Mouse (Mus musculus) CH12.LX (cell line): Measurements from ENCODE around the gene Esrra. TPM values are rescaled to one million over a fixed set of nuclear protein-coding genes. Genes with fewer than 3 reads are reported as not detected.

Experiments used
- DNase-seq: peaks from one replicate; pipeline ENCODE4 v3.0.0-alpha.2; 2013; ENCODE audit errors: extremely low read depth
- H3K27ac ChIP-seq: 2 replicates; pipeline ENCODE4 v1.5.1; 2012; ENCODE audit warnings: low read depth, mild to moderate bottlenecking, control low read depth, moderate library complexity; ENCODE audit not compliant: insufficient read depth
- H3K27me3 ChIP-seq: replicated peaks from 2 replicates; pipeline ENCODE3; 2012; ENCODE audit warnings: inconsistent platforms
- H3K36me3 ChIP-seq, 2 experiments: replicated peaks in 1 of 2; 2 replicates each; pipeline versions ENCODE3 to v1.6.1; 2012; ENCODE audit warnings: inconsistent platforms in 1 of 2, low read length in 1 of 2, mild to moderate bottlenecking in 1 of 2, mixed read lengths in 1 of 2, moderate library complexity in 1 of 2; ENCODE audit not compliant: control insufficient read depth in 1 of 2, insufficient read depth in 1 of 2
- H3K4me1 ChIP-seq, 2 experiments: 2 replicates each; pipeline ENCODE4 v1.6.1; 2012; ENCODE audit warnings: inconsistent platforms in 1 of 2, moderate library complexity in 1 of 2; ENCODE audit not compliant: insufficient read depth in 2 of 2, control insufficient read depth in 1 of 2
- H3K4me2 ChIP-seq: 2 replicates; pipeline ENCODE4 v1.6.1; 2012; ENCODE audit warnings: low read depth, mild to moderate bottlenecking, control low read depth; ENCODE audit not compliant: poor library complexity, insufficient read depth, severe bottlenecking
- H3K4me3 ChIP-seq, 3 experiments: fragments of 150-350 bp in 1 of 3; sonication (generic) in 1 of 3; replicated peaks in 1 of 3; 2 replicates each; pipeline versions ENCODE3 to v1.5.1; 2011 to 2012; ENCODE audit warnings: low read depth in 2 of 3, low read length in 2 of 3, mild to moderate bottlenecking in 2 of 3, moderate library complexity in 2 of 3, control low read depth in 1 of 3, improper control_type of control experiment in 1 of 3, inconsistent platforms in 1 of 3, mixed read lengths in 1 of 3; ENCODE audit not compliant: poor library complexity in 1 of 3
- H3K79me2 ChIP-seq: replicated peaks from 2 replicates; pipeline ENCODE4 v1.6.1; 2012; ENCODE audit warnings: mild to moderate bottlenecking, moderate library complexity; ENCODE audit not compliant: control insufficient read depth, poor library complexity, insufficient read depth, severe bottlenecking; ENCODE audit errors: extremely low read depth
- H3K9ac ChIP-seq: 2 replicates; pipeline ENCODE4 v1.6.1; 2012; ENCODE audit warnings: low read depth, mild to moderate bottlenecking, control low read depth, moderate library complexity; ENCODE audit not compliant: insufficient read depth
- H3K9me3 ChIP-seq: replicated peaks from 2 replicates; pipeline ENCODE3; 2012; ENCODE audit warnings: low read length, inconsistent platforms, mixed read lengths
- BHLHE40 ChIP-seq: IDR thresholded peaks from 2 replicates; pipeline ENCODE4 v1.6.1; 2011; ENCODE audit warnings: mild to moderate bottlenecking, low read depth, low read length, improper control_type of control experiment
- CTCF ChIP-seq, 2 experiments: IDR thresholded peaks in 1 of 2; conservative IDR thresholded peaks in 1 of 2; 2 replicates each; pipeline ENCODE4 v1.5.1; 2011 to 2012; ENCODE audit warnings: low read depth in 2 of 2, low read length in 2 of 2, improper control_type of control experiment in 1 of 2, inconsistent platforms in 1 of 2, mild to moderate bottlenecking in 1 of 2, moderate library complexity in 1 of 2
- ETS1 ChIP-seq: conservative IDR thresholded peaks from 2 replicates; pipeline ENCODE4 v1.6.1; 2012; ENCODE audit warnings: low read depth, mild to moderate bottlenecking, inconsistent platforms, low read length, improper control_type of control experiment, moderate library complexity
- RAD21 ChIP-seq: IDR thresholded peaks from 2 replicates; pipeline ENCODE4 v1.6.1; 2011; ENCODE audit warnings: low read depth, mild to moderate bottlenecking, low read length, improper control_type of control experiment, moderate library complexity
- RCOR1 ChIP-seq: conservative IDR thresholded peaks from 2 replicates; pipeline ENCODE4 v1.6.1; 2012; ENCODE audit warnings: low read depth, mild to moderate bottlenecking, inconsistent platforms, low read length, improper control_type of control experiment
- SIN3A ChIP-seq: IDR thresholded peaks from 2 replicates; pipeline ENCODE4 v1.6.1; 2012; ENCODE audit warnings: low read length, improper control_type of control experiment, inconsistent platforms
- SMC3 ChIP-seq: IDR thresholded peaks from 2 replicates; pipeline ENCODE4 v1.6.1; 2011; ENCODE audit warnings: low read depth, low read length, improper control_type of control experiment
- TCF12 ChIP-seq: IDR thresholded peaks from 2 replicates; pipeline ENCODE4 v1.6.1; 2014; ENCODE audit warnings: low read depth, mild to moderate bottlenecking, inconsistent platforms, low read length, improper control_type of control experiment
- USF2 ChIP-seq: conservative IDR thresholded peaks from 2 replicates; pipeline ENCODE4 v1.6.1; 2011; ENCODE audit warnings: low read depth, low read length, improper control_type of control experiment
- ZC3H11A ChIP-seq: IDR thresholded peaks from 2 replicates; pipeline ENCODE4 v1.6.1; 2012; ENCODE audit warnings: low read depth, mild to moderate bottlenecking, inconsistent platforms, low read length, improper control_type of control experiment
- ZMIZ1 ChIP-seq: IDR thresholded peaks from 2 replicates; pipeline ENCODE4 v1.6.1; 2012; ENCODE audit warnings: low read depth, mild to moderate bottlenecking, inconsistent platforms, low read length, improper control_type of control experiment
- dilution Hi-C: fragments of 300-500 bp; cut with MboI; formaldehyde crosslinking; loops from 2 replicates; pipeline ENCODE4 v1.14.3; 2020; ENCODE audit warnings: low sequenced_read_pairs; ENCODE audit not compliant: extremely low pct_unique_long_range_greater_than_20kb, extremely low pct_ligation_motif_present
- in situ Hi-C: fragments of 300-500 bp; cut with MboI; formaldehyde crosslinking; loops from 3 replicates; pipeline ENCODE4 v1.14.3; 2019; ENCODE audit warnings: low sequenced_read_pairs, low pct_ligation_motif_present, low pct_unique_long_range_greater_than_20kb, mixed read lengths
- polyA plus RNA-seq: library from polyadenylated mRNA; unstranded; fragments of >175 nt; gene quantifications from 2 replicates; pipeline ENCODE4 v1.2.1, GENCODE M21; 2012; ENCODE audit warnings: low read depth; ENCODE audit not compliant: insufficient read length
- total RNA-seq, 2 experiments: library from RNA; depleted of rRNA; stranded (reverse); fragments of 300-350 nt in 1 of 2; fragments of >200 nt in 1 of 2; gene quantifications; 2 replicates each; pipeline ENCODE4 v1.2.3; 2012 to 2014

Esrra gene
- total and polyA plus RNA-seq, 3 experiments, result 13.6 to 28.7 (median 15.6) TPM

GRCm38 (mm10) chr19:6925307-6925573 is 3.6 kb upstream of the Esrra start, which contains the start of gene Catsperz:
Catsperz (minus strand) TSS chr19:6925380.
- dilution Hi-C loops (no loop called here), in situ Hi-C loops (no loop called here)
- H3K9me3 ChIP-seq, result no peaks in the 10 kb centered on the region
- H3K79me2 ChIP-seq, result 0 out of 2 replicates have a peak, but pooled peaks cover 3% of the 10 kb centered on the region
- H3K27me3 ChIP-seq, result peaks cover 3% of the 10 kb centered on the region
- H3K9ac ChIP-seq, result no peak within 1 kb of the TSS
- TF ChIP-seq RAD21, result no peak
- TF ChIP-seq SIN3A, result no peak
- TF ChIP-seq ETS1, result no peak
- no peak within 1 kb of the TSS for H3K4me3 ChIP-seq
- peak within 1 kb of the TSS; percentile 58 for H3K4me2 ChIP-seq
- peaks cover 0 to under 1% of the 10 kb centered on the region in 2 experiments for H3K36me3 ChIP-seq
- H3K4me1 ChIP-seq, result peaks cover 6 to 20% of the 10 kb centered on the region in 2 experiments
- no peak for DNase-seq
- H3K27ac ChIP-seq, result no peak within 1 kb of the TSS

- dilution Hi-C loops, result no loop called here
- Histone ChIP-seq H3K9me3 (no peaks in the 10 kb centered on the region), H3K4me3 (no peak overlapping the region), H3K27ac (no peak overlapping the region), H3K36me3 (peaks cover 0 to 6% of the 10 kb centered on the region in 2 experiments), H3K79me2 (0 out of 2 replicates have a peak, but pooled peaks cover 3% of the 10 kb centered on the region), H3K27me3 (peaks cover 3% of the 10 kb centered on the region), H3K4me1 (peaks cover 11 to 26% of the 10 kb centered on the region in 2 experiments), H3K9ac (no peak overlapping the region), H3K4me2 (peak overlapping the region; percentile 58)
- in situ Hi-C loops, result loop anchor here (5.0 kb wide), 1 partner anchor 52 kb away; no protein-coding TSS in a partner anchor
- DNase-seq, result peak; percentile 61
- TF ChIP-seq CTCF (conservative IDR thresholded peaks at IDR 0.05 in 1 of 2, IDR thresholded peaks at IDR 0.05 in 1 of 2; ENCODE audit: low read depth in 2 of 2, low read length in 2 of 2) (peak in 1 of 2 experiments; percentile 84; a peak in 3 of 4 replicates), RCOR1 (no peak), ZC3H11A (no peak), ZMIZ1 (no peak), RAD21 (peak; percentile 83), USF2 (no peak), SMC3 (peak; percentile 58), TCF12 (0 out of 2 replicates have a peak, but pooled peaks have one; percentile 15), BHLHE40 (no peak)
Measured at GRCm38 (mm10) chr19:6924461-6925306, 3.1 kb upstream of the Esrra start.
